Mouse (Mus musculus): ENCODE data around the gene Vmn2r49.
"Not testable (repeated sequence)": the region's sequence is repeated elsewhere in the genome, so short reads cannot be mapped to it uniquely, and the experiment has no call there.

Vmn2r49 gene

DNA sequence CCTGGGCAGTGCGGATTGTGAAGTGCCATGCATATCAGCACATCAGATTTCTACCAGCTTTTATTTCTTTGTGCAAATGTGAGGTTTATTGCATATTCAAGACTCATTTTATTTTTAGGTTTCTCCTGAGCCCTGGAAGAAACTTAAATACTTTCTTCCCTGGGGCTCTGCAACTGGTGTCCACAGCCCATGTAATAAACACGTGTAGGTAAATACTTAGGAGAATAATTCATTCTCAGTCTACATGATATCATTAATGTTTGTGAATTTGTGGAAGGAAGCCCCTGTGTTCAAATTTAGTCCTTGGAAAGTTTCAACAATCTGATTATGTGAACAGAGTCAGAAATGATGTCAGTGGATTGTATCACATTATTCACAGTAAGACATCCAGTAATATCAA is at the start of gene Vmn2r49:
Gene Vmn2r49 (minus strand): TSS at position 101 of the 400 bp plus-strand sequence.
- not testable (repeated sequence) for DNase-seq (ENCODE audit: low read depth, low spot score)

DNA sequence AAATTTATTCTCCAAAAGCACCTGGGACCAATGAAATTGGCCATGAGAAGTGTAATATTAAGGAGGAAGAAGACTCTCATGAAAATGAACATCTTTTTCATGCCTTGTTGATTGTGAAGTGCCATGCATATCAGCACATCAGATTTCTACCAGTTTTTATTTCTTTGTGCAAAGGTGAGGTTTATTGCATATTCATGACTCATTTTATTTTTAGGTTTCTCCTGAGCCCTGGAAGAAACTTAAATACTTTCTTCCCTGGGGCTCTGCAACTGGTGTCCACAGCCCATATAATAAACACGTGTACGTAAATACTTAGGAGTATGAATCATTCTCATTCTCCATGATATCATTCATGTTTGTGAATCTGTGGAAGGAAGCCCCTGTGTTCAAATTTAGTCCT is 38.6 kb downstream of the Vmn2r49 start, which contains the start of gene Vmn2r48:
Gene Vmn2r48 (minus strand): TSS at position 101 of the 400 bp plus-strand sequence.
- not testable (repeated sequence) for DNase-seq (ENCODE audit: low read depth, low spot score)

Measured in 3T3-L1 (cell line).